Mouse (Mus musculus) brain, embryonic 18.5 days (tissue): ENCODE data around the gene Nacc2.

Experiments used
- DNase-seq: peaks from one replicate; pipeline ENCODE4 v3.0.0-alpha.2; 2012; ENCODE audit warnings: low read depth, low spot score

Nacc2 gene

GRCm38 (mm10) chr2:26055747-26056102 is 67.3 kb downstream of the Nacc2 start:
- no peak for DNase-seq

DNA sequence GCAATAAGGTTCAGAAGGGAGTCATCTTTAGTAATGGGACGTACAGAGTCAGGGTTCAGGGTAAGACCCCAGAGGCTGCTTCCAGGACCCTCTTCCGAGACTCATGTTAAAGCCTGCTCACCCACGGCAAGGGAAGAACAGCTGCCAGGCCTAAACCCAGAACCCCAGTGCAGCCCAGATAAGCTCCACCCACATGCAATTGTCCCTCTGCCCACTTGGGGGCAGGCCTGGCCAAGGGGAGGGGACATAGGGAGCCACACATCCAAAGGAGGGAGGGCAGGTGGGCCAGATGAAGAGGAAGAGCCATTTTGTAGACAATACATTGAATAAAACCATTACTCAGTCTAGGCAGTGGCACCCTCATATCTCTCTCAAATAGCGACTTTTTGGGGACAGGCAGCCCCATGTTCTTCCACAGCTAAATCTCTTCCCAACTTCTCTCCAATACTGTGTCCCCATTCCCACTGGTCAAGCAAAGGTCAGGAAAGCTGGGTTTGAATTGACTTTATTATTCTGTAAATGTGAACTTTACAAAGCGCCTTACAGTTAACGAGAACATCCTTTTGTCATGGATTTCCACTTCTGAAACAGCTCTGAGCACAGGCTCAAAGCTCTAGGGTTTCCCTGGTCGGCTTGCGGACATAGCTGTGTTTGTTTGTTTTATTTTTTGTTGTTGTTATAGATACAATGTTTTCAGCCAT is 67.8 kb downstream of the Nacc2 start:
- DNase-seq = no peak

DNA sequence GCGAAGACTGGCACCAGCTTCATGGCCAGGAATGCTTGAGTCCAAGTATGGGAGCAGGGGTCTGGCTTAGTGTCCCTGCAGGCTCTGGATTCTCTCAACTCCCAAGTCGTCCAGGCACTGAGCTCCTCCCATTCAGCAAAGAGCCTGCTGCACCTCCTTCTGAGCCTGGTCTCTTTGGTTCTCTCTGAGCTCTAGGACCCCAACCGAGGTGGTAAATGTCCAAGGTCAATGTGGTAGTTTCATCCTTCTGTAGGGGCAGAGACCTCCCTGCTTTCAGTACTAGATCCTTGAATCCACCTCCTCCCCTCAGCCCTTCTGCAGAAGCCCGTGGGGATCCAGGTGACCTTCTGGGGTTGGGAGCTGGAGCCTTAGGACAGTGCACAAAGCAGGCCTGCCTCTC is 70.2 kb downstream of the Nacc2 start:
- no peak for DNase-seq

GRCm38 (mm10) chr2:26048816-26049215 is 74.2 kb downstream of the Nacc2 start:
- DNase-seq = no peak

GRCm38 (mm10) chr2:26044216-26044615 is 78.8 kb downstream of the Nacc2 start:
- no peak for DNase-seq

DNA sequence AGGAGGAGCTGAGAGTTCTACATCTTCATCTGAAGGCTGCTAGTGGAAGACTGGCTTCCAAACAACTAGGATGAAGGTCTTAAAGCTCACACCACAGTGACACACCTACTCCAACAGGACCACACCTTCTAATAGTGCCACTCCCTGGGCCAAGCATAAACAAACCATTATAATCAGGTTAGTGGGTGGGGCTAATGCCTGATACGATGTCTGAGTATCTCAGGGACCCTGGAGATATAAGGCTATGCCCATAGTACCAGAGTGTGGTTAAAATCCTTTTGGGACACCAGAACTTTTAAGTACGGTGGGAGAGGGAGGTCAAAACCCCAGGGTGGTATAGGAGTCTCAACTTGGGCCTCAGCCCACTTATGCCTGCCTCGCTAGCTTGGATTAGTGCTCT is 80.4 kb downstream of the Nacc2 start:
- no peak for DNase-seq

DNA sequence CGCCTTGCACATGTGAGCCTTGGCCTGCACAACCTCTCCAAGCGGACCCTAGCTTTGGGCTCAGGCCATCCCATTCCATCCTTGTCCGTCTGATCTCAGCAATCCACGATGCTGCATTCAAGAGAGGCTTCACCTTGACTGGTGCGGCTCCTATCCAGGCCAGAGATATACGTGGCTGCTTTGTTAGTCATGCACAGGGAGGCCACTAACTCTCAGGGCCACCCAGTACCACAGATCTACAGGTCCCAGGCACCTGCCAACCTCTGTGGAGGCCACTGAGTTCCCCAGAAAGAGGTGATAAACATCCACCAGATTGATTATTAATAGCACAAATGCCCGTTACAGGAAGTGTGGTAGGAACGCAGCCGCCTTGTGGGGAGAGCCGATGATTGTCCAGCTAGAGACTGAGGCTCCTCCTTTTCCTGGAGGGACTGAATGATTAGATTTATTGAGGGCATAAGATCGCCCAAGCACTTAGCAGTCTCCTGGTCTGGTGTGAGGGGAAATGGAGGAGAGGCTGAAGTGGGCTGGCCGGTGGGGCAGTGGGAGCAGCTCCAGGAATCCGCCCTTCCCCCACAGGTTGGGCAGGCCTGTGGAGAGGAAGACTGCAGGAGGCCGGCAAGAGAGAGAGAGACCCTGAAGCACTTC is 81.7 kb downstream of the Nacc2 start:
- no peak for DNase-seq

GRCm38 (mm10) chr2:26039951-26040350 is 83.1 kb downstream of the Nacc2 start:
- no peak for DNase-seq

- DNase-seq = no peak
Measured at GRCm38 (mm10) chr2:26037386-26037785, 85.6 kb downstream of the Nacc2 start.

DNA sequence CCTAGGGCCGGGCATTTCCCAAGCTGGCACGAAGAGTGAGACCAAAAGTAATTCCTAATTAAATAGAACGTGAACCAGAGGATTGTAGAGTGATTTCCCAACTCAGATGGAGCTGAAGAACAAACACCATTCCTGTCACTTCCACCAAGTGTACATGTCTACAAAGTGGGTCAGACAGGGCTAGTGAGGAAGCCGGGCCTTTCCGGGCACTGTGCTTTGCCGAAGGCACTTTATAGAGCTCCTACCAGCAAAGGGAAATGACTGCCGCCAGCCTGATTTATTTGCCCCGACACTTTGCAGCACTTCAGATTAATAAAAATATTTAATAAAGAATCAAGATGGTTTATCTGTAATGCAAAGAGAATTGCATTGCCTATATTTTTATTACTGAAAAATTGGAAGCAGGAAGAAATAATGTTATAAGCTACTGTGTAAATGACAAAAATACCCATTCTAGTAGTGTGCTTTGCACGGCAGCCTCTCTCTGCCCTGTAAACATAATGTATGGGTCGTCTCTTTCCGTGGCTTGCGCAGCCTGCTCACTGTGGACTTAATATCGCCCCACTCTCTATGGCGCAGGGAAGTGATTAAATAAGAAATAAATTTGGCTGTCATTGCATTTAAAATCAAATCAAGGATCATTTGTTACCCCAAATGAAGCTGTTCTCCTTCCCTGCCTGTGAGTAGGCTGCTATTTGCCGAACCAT is 88.5 kb downstream of the Nacc2 start:
- no peak for DNase-seq

DNA sequence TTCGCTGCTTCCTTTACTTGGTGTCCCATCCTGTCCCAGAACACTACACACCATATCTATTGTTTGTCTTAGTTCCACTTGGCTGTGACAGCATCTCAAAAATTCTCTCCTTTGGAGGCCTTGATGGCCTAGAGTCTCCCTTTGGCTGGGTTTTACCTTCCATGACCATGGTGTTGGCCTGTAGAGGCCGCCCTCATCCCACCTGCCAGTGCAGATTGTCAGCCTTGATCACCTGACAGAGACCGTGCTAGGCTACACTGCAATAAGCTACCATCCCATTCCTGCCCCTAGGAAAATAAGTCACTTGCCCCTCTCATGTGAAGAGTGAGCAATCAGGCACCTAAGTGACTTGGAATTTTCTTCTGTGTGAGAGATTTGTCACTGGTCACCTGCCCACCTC is 92.7 kb downstream of the Nacc2 start:
- DNase-seq = no peak

- no peak for DNase-seq
Measured at GRCm38 (mm10) chr2:26024138-26025075, 98.6 kb downstream of the Nacc2 start.

DNA sequence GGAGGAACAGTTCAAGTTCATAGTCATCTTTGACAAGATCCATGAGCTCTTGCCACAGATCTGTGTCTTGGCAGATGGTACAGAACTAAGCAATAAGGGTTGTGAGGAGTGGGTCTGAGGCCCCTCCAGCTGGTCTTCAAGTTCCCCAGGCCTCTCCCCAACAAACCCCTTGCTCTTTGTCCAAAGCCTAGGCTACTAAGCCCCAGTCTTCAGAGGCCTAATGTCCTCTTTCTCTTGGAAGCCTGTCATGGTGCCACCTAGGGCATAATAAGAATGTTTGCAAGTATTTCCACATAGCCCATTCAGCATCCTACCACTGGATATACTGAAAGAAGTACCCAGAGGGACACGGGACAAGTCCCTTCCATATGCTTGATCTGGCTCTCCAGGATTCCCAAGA is 100.4 kb downstream of the Nacc2 start:
- DNase-seq = no peak

- no peak for DNase-seq
Measured at GRCm38 (mm10) chr2:26022258-26022565, 100.8 kb downstream of the Nacc2 start.

DNA sequence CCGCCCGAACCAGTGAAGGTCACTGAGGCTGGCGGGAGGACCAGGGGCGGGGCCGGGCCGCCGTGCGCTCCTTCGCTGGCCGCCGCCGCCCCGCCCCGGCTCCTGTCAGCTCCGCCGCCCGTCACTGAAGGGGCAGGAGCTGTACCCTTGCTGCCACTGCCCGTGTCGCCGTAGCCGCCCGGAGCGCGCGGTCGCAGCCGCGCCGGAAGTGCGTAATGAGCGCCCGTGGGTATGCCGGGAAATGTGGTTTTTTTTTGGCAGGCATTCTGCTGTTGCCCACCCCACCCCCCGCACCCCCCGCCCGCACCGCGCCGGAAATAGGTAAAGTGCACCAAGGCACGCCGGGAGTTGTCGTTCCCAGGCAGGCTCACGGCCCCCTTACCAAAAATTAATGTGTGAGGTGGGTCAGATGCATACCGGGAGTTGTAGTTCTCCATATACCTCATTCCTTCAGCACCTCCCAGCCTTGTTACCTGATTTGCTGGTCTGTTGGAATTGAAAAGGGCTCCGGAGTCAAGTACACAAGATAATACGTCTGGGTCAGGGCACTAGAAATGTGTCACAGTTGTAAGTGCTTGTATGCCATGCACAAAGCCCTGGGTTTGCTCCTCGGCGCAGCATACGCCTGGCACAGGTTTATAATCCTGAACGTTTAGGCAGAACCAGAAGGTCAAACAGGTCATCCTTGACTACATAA is 101.3 kb downstream of the Nacc2 start, which contains the start of gene Ubac1:
Gene Ubac1, minus strand, starts transcription at position 187 of the 697 bp plus-strand sequence.
- DNase-seq = peak; percentile 88

DNA sequence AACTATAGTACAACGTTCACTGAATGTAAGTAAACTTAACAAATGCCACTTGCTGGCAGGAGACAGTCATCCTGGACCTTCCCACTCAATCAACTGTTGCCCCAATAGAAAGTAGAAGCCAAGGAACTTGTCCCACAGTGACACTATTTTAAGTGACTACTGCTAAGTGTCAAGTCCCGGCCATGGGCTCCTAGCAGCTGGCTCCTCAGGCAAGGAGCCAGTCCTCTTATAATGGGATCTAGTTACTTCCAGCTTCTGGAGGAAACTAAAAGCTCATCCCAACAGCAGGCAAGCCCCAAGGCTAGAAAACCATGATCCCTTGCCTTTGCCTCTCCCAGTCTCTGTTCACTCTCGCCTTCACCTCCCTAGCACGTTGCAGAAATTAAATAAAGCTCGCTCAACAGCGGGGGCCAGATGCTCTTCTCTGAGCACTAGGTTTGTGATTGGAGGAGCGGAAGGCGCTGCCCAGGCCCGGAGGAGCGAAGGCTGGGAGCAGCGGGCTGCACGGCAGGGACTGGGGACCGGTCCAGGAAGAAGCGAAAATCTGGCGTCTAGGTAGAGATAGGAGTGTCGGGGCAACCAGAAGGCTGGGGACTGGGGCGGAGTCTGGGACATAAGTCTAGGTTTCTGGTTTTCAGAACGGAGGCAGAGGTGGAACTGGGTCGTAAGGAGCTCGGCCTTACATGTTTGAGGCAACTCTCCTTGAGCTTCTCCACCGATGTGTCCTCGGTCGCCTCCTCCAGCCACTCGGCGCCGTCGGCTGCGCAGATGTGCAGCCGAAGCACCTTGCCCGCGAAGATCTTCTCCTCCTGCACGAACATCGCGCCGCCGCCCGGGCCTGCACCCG is 102.1 kb downstream of the Nacc2 start:
- no peak for DNase-seq

DNA sequence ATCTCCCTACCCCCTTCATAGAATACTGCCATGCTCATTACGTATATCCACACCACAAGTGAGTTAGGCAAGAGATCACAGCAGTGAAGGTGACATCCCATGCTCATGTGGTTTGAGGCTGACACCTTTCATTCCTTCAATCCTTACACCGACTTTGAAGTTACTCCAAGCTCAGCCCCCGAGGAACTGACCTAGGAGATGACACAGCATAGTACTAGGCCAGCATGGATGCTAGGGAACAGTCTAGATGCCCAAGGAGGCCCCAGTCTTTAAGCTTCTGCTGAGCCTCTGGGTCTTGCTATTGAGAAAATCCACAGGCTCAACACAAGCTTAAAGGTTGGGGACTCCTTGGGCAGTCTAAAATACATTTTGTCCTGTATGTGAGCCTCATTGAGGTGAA is 103.1 kb downstream of the Nacc2 start:
- DNase-seq = no peak

- no peak for DNase-seq
Measured at GRCm38 (mm10) chr2:26017326-26017725, 105.7 kb downstream of the Nacc2 start.

DNA sequence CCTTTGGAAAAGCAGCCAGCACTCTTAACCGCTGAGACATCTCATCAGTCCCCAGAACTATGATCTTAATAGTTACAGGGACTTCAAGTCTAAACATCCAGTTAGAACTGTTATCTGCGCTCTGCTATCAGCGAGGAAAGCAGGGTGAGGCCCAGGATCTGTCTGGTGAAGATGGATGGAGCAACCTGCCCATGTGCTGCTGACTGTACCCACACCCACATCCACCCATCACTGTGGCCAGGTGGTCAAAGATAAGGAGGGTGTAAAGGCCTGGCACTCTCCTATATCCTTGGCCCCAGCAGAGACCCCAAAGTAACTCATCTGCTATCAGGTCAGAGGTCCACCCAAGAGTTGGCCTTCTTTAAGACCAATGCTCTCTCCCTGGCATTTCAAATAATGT is 109.3 kb downstream of the Nacc2 start:
- no peak for DNase-seq

GRCm38 (mm10) chr2:26011420-26011819 is 111.6 kb downstream of the Nacc2 start:
- no peak for DNase-seq
